Mouse (Mus musculus): ENCODE results near the gene Nsg2. TPM values are rescaled to one million over a fixed set of nuclear protein-coding genes. Genes with fewer than 3 reads are reported as not detected.

The Nsg2 gene
- polyA plus RNA-seq, 1 experiment from 2014 or later, result 156 TPM

- Histone ChIP-seq H3K4me2 (ENCODE audit: low read depth, low read length) (no peak overlapping the region), H3K9me3 (ENCODE audit: control insufficient read depth, low read length) (no peaks in the 10 kb centered on the region), H3K27me3 (ENCODE audit: control insufficient read depth, insufficient read depth, low read length) (no peaks in the 10 kb centered on the region), H3K4me3 (ENCODE audit: low read depth, low read length) (no peak overlapping the region), H3K4me1 (ENCODE audit: control insufficient read depth, insufficient read depth, low read length) (peaks cover 17% of the 10 kb centered on the region), H3K9ac (replicated peaks; ENCODE audit: low read depth, low read length) (no peak overlapping the region), H3K27ac (ENCODE audit: low read depth, low read length) (peak overlapping the region; percentile 49; the same call in 1 of the 2 replicates), H3K36me3 (ENCODE audit: control insufficient read depth, insufficient read depth, low read length) (no peaks in the 10 kb centered on the region)
- ATAC-seq (ENCODE audit: low read depth), result no peak
- WGBS, result 80% methylated on average over 4 of the region's 4 CpGs
Measured at GRCm38 (mm10) chr11:32106647-32106985, 106.4 kb downstream of the Nsg2 start.

- WGBS, result 47% methylated on average over 8 of the region's 8 CpGs
- Histone ChIP-seq H3K4me1 (ENCODE audit: control insufficient read depth, insufficient read depth, low read length) (peaks cover 17% of the 10 kb centered on the region), H3K36me3 (ENCODE audit: control insufficient read depth, insufficient read depth, low read length) (no peaks in the 10 kb centered on the region), H3K4me3 (ENCODE audit: low read depth, low read length) (no peak overlapping the region), H3K27ac (ENCODE audit: low read depth, low read length) (no peak overlapping the region), H3K9me3 (ENCODE audit: control insufficient read depth, low read length) (no peaks in the 10 kb centered on the region), H3K27me3 (ENCODE audit: control insufficient read depth, insufficient read depth, low read length) (no peaks in the 10 kb centered on the region), H3K9ac (replicated peaks; ENCODE audit: low read depth, low read length) (no peak overlapping the region), H3K4me2 (ENCODE audit: low read depth, low read length) (no peak overlapping the region)
- ATAC-seq (ENCODE audit: low read depth), result no peak
Measured at GRCm38 (mm10) chr11:32108441-32108840, 108.2 kb downstream of the Nsg2 start.

Other genes starting within 250 kb of the Nsg2 start
- 42.6 and 43.4 TPM in 2 replicates for gene Cpeb4, start 128.3 kb upstream of the Nsg2 start, polyA plus RNA-seq (2014; fragmentation: Nextera tagmentation; extraction: Ambion mirVana)
- gene 4930524B15Rik, start 34.9 kb upstream of the Nsg2 start, polyA plus RNA-seq (2014; fragmentation: Nextera tagmentation; extraction: Ambion mirVana), result 0.16 and 0.52 TPM in 2 replicates
- gene Il9r, start 199.8 kb downstream of the Nsg2 start, polyA plus RNA-seq (2014; fragmentation: Nextera tagmentation; extraction: Ambion mirVana), result 0.05 TPM in 1 of 2 replicates, not detected in the other
- 42.6 and 47.1 TPM in 2 replicates for gene Snrnp25, start 205.0 kb downstream of the Nsg2 start, polyA plus RNA-seq (2014; fragmentation: Nextera tagmentation; extraction: Ambion mirVana)
- gene Rhbdf1, start 221.8 kb downstream of the Nsg2 start, polyA plus RNA-seq (2014; fragmentation: Nextera tagmentation; extraction: Ambion mirVana), result 12.5 and 21.5 TPM in 2 replicates
- gene Mpg, start 226.0 kb downstream of the Nsg2 start, polyA plus RNA-seq (2014; fragmentation: Nextera tagmentation; extraction: Ambion mirVana), result 36.7 and 43.0 TPM in 2 replicates

Data from neural tube, embryonic 14.5 days (tissue).